Mouse (Mus musculus): ENCODE measurements around the gene Terb2. TPM values are rescaled to one million over a fixed set of nuclear protein-coding genes. Genes with fewer than 3 reads are reported as not detected.

Terb2 gene
- total RNA-seq, 2 experiments from 2014 or later: not detected

- intact Hi-C loops (cut with DNase I): no loop called here
- DNase-seq: no peak
Measured at GRCm38 (mm10) chr2:122223654-122224053, 37.6 kb downstream of the Terb2 start.

DNA sequence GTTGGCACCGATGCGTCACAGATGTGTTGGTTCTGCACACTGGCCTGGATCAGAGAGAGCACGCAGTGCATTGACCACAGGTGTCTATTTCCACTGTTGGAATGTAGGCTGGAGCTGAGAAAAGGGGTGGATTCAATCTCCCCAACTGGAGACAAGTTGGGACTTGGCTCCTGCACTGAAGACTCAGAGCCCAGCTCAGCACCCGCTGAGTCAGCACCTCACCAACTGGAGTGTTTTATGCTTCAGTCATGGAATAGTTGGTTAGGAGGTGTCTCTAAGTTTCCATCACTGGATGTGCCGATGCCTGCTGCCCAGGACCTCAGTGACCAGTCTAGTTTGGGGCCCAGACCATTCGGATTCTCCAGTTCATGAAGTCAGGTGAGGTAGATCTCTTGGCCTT, 44.3 kb downstream of the Terb2 start:
- intact Hi-C loops (cut with DNase I): no loop called here
- DNase-seq: no peak

GRCm38 (mm10) chr2:122231616-122232015, 45.5 kb downstream of the Terb2 start:
- no peak for DNase-seq
- intact Hi-C loops (cut with DNase I): no loop called here

DNA sequence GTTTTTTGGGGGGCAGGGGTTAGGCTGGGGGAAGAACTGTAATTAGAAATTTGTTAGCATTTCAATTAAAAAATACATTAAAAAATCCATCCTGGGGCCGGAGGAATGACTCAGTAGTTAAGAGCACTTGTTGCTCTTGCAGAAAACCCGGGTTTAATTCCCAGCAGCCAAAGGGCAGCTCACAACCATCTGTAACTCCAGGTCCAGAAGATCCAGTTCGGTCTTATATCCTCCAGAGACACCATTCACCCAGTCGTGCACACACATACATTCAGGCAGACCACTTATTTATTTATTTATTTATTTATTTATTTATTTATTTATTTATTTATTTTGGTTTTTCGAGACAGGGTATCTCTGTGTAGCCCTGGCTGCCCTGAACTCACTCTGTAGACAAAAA, 47.3 kb downstream of the Terb2 start:
- DNase-seq: no peak
- intact Hi-C loops (cut with DNase I): no loop called here

DNA sequence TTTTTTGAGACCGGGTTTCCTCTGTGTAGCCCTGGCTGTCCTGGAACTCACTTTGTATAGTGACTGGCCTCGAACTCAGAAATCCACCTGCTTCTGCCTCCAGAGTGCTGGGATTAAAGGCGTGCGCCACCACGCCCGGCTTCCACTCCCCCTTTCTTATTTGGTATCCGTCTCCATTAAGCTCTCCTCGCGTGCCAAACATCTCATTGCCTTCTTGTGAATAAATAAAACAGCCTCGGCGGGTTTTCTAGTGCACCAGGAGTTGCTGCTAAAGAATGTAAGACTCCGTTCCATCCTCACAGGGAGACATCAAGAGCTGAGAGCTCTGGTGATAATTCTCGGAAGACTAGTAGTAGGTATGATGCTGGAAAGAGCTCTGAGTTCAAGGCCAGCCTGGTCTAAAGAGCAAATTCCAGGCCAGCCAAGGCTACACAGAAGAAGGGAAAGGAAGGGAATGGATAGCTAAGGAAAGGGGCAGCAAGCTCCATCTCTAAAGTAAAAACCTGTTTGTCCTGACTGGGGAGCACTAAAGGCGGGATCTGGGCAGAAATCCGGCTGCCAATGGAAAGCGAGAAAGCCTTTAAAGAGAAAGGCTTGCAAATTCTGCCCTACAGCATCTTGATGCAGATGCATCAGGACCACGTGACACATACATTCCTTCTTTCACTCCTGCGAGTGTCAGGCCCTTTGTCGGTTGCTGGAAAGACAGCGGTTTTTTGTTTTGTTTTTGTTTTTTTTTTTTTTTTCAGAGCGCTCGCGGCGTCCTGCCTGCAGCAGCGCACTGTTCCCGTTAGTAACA, 47.9 kb downstream of the Terb2 start:
- DNase-seq: no peak
- intact Hi-C loops (cut with DNase I): no loop called here

GRCm38 (mm10) chr2:122234611-122235288, 48.7 kb downstream of the Terb2 start, which contains the start of gene Sord:
Gene Sord (plus strand): TSS chr2:122234749.
- DNase-seq: peak; percentile 54 to 69
- intact Hi-C loops (cut with DNase I): no loop called here

GRCm38 (mm10) chr2:122235425-122235824, 49.4 kb downstream of the Terb2 start:
- intact Hi-C loops (cut with DNase I): no loop called here
- no peak for DNase-seq

GRCm38 (mm10) chr2:122236321-122236720, 50.2 kb downstream of the Terb2 start:
- no peak for DNase-seq
- intact Hi-C loops (cut with DNase I): no loop called here

DNA sequence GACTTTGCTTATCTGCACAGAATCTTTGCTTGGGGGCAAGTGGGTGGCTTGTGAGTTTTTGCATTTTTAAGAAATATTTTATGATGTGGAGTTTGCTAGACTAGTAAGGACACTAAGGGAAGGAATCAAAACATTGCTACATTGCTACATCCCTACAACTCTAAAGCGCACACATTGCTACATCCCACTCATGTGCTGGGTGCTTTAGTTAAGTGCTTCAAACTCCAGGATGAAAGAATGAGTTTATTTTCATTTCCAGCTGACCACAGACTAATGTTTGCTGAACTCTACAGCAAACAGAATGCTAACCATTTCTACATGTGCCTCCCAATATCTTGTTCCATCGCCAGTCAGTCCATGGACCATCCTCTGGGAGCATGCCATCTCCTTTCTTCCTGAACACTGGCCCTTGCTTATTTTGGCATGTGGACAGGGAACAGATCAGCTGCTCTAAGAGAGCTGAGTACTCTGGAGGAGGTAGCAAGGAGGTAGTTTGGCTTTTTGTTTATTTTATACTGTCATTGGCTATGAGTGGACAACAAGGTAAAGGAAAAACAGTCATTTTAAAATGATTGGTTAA, 51.9 kb downstream of the Terb2 start:
- no peak for DNase-seq
- intact Hi-C loops (cut with DNase I): no loop called here

- DNase-seq: no peak
- intact Hi-C loops (cut with DNase I): loop anchor here (5.0 kb wide), 1 partner anchor 168 kb away; no protein-coding TSS in a partner anchor
Measured at GRCm38 (mm10) chr2:122240735-122241134, 54.7 kb downstream of the Terb2 start.

- intact Hi-C loops (cut with DNase I): loop anchor here (5.0 kb wide), 1 partner anchor 169 kb away; no protein-coding TSS in a partner anchor
- DNase-seq: no peak
Measured at GRCm38 (mm10) chr2:122241226-122241625, 55.2 kb downstream of the Terb2 start.

GRCm38 (mm10) chr2:122241935-122242334, 55.9 kb downstream of the Terb2 start:
- intact Hi-C loops (cut with DNase I): loop anchor here (2.0 to 5.0 kb wide), 2 partner anchors 47 to 170 kb away; no protein-coding TSS in a partner anchor
- DNase-seq: no peak

DNA sequence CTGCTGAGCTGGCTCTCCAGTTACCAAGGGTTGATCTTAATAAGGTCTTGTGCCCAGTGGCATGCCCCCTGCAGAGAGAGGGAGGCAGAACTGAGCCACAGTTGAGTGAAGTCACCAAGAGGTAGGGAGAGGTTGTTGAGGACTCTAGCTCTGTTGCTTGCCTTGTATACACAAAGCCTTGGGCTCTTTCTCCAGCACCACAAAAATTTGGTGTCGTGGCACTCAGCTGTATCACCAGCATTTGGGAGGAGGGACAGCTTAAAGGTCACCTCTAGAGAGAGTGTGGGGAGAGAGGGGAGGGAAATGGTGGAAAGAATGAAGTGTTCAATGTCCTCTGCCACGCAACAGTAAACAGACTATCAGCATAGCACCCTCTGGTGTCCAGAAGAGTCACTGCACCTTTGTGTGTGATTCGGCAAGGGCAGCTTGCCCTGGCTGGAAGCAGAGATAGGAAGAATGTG, 57.6 kb downstream of the Terb2 start:
- peak; percentile 52 to 59 for DNase-seq
- intact Hi-C loops (cut with DNase I): loop anchor here (2.0 to 5.0 kb wide), 2 partner anchors 49 to 171 kb away; no protein-coding TSS in a partner anchor

DNA sequence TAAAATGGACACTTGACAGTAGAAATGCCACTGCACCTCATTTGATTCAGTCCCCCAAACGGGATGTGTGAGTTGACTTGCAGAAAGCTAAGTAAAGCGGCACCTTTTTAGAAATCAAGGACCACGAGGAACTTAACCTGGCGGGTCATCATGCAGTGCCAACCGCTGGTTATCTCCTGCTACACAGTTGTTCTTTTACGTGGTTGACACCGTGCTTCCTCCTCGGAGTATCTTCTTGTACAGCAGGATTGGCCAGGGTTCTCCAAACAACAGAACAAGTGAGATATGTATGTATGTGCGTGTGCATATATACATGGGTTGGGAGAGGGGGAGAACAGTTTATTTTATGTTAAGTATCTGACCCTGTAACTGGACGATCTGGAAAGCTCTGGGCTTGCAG, 61.7 kb downstream of the Terb2 start:
- DNase-seq: no peak
- intact Hi-C loops (cut with DNase I): no loop called here

GRCm38 (mm10) chr2:122255997-122256396, 69.9 kb downstream of the Terb2 start:
- DNase-seq: no peak
- intact Hi-C loops (cut with DNase I): no loop called here

Other genes starting within 250 kb of the Terb2 start
- 1 to 10 TPM; 5.3 to 7.5 TPM for gene Ctdspl2, start 230.3 kb upstream of the Terb2 start, total RNA-seq (2021)
- not detected for gene Mageb3, start 230.2 kb upstream of the Terb2 start, total RNA-seq (2021)
- 10 to 100 TPM; 25.8 to 32.1 TPM for gene Eif3j1, start 157.7 kb upstream of the Terb2 start, total RNA-seq (2021)
- 1 to 10 TPM; 4.1 to 4.8 TPM for gene Spg11, start 67.9 kb upstream of the Terb2 start, total RNA-seq (2021)
- gene B2m, start 38.6 kb upstream of the Terb2 start, total RNA-seq (2021): 10 to 100 TPM; 61.2 to 75.7 TPM
- gene Trim69, start 25.6 kb upstream of the Terb2 start, total RNA-seq (2021): not detected
- not detected for gene Patl2, start 83 bp upstream of the Terb2 start, total RNA-seq (2021)
- 10 to 100 TPM; 39.0 to 51.1 TPM for gene Sord, start 48.5 kb downstream of the Terb2 start, total RNA-seq (2021)
- under 1 TPM in 1 of 2 experiments, not detected in 1; 0.17 TPM for gene Duox2, start 112.2 kb downstream of the Terb2 start, total RNA-seq (2021)
- not detected for gene Duoxa2, start 112.6 kb downstream of the Terb2 start, total RNA-seq (2021)
- gene Duoxa1, start 127.5 kb downstream of the Terb2 start, total RNA-seq (2021): under 1 TPM; 0.41 to 0.49 TPM
- gene Duox1, start 129.4 kb downstream of the Terb2 start, total RNA-seq (2021): under 1 TPM; 0.47 to 0.66 TPM
- 1 to 10 TPM; 1.9 to 2.1 TPM for gene Shf, start 182.9 kb downstream of the Terb2 start, total RNA-seq (2021)
- 1 to 10 TPM; 3.8 to 6.0 TPM for gene Slc28a2, start 240.2 kb downstream of the Terb2 start, total RNA-seq (2021)